Mouse (Mus musculus) large intestine, adult 2 months (tissue): ENCODE measurements around the gene Rpl4. TPM values are rescaled to one million over a fixed set of nuclear protein-coding genes. Genes with fewer than 3 reads are reported as not detected.
A peak's percentile ranks its signal among the peaks of the same experiment; 100 is the strongest.
"Not testable (repeated sequence)": the region's sequence is repeated elsewhere in the genome, so short reads cannot be mapped to it uniquely, and the experiment has no call there.

Experiments used
- DNase-seq: peaks from one replicate; pipeline ENCODE4 v3.0.0-alpha.2; 2012; ENCODE audit warnings: low read depth, low spot score
- WGBS: fragments of 180-500 bp; shearing (Covaris S2); methylation state at CpG from one replicate; pipeline ENCODE4 v1.1.7; 2018; 5-methylcytosine and 5-hydroxymethylcytosine counted together
- polyA plus RNA-seq: library from polyadenylated mRNA; depleted of rRNA; stranded (reverse); fragments of >200 nt; gene quantifications from 2 replicates; pipeline ENCODE4 v1.2.3, GENCODE M21; 2012

Rpl4 gene
- polyA plus RNA-seq, 1 experiment, result 479 TPM

DNA sequence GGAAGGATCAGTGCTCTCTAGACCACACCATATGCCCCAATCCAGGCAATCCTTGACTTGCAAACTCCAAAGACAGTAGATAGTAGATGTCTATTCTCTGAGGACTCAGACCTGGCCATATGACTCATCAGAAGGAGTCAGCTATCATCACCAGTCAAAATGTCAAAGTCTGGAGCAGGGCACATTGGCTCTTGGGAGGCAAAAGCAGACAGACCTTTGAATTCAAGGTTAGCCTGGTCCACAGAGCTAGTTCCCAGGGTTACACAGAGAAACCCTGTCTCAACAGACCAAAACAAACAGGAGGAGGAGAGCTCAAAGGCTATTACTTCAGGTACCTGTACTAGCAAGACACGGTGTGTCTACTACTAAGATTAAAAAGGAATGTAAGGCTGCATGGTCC is 20.7 kb downstream of the Rpl4 start:
- no peak for DNase-seq
- 79% methylated on average over 1 of the region's 1 CpGs for WGBS

DNA sequence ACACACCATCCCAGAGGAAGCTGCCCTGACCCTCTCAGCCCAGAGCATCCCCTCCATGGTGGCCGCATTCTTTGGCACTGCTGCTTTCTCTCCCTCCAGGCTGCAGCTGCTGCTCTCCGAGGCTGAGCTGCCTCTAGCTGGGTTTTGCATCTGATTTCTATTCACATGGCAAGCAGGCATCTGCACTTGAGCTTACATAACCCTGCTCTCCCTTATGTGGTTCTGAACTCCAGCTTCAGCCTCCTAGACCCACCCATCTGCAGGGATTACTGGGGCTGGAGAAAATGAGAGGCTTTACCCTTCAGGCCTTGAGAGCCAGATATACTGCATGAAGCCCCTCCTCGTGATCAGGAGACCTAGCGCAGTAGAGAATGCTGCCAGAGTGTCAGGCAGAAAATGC is 22.4 kb downstream of the Rpl4 start:
- no peak for DNase-seq
- WGBS, result 82% methylated on average over 4 of the region's 4 CpGs

DNA sequence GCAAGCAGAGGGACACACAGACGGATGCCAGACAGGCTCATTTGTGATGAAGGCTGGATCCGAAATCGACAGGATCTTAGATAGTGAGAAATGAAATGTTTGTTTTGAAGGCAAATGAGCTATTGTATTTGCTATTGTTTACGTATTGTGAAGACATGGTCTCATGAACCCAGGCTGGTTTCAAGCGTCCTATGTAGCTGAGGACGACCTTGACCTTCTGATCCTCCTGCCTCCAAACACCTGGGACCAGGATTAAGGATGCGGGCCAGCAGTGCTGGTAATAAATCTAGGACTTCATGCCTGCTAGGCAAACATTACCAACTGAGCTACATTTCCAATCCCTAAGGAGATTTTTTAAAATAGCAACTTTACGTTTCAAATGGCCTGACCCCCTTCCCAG is 24.3 kb downstream of the Rpl4 start:
- 86% methylated on average over 8 of the region's 8 CpGs for WGBS

DNA sequence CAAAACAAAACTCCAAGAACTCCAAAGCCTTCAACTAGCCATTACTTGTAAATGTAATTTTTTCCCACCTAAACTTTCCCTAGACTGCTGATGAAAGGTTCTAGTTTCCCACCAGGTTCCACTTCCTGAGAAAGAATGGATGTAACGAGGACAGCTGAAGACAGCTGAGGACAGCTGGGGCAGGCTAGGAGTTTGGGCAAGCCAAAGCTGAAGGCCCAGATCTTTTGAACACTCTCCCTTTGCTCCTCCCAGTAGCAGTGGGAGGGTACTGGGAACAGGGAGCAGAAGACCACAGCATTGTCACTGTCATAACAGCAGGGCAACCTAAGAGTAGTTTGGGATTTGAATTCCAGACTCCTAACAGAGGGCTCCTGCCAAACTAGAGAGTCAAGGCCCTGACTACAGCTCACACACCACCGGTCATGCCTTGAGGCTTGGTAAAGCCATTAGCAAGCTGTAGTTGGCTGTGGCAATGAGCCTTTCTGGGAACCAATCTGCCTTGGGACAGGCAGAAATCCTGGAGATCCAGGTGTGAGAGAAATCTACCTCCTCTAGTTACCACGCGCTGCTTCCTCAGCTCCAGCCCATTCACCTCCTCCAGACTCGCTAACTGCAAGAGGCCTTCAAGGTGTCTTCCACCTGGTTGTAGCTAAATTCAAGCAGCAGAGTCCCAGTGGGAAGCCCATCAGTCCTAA is 25.0 kb downstream of the Rpl4 start:
- WGBS, result 86% methylated on average over 5 of the region's 5 CpGs
- no peak for DNase-seq

More for the DNA sequence above, 24.3 kb downstream of the Rpl4 start:
- no peak for DNase-seq

DNA sequence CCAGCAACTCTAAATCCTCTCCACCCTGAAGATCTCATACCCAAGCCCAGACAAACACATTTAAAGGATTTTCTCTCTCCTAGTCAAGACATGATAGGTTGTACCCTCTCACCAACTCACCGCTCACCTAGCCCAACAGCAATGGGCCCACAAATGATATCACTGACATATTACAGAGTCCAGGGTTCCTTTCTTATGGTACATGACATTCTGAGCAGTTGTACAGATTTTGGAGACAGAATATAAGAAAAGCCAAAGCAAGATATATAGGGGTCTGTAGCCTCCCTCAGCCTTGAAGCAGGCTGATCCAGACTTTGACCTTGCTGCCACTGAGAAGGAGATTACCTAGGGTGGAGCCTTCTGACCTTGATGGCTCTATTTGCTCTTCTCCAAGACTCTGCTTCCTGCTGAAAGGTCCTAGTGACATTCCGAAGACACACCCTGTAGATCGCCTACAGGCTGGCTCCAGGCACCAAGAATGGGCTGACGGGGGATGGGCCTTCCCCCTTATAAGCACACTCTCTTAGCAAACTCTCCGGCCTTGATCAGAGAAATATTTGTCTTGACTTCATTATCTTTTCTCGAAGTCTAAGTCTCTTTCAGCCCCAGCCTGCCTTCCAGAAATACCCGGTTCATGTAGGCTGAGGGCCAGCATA is 25.7 kb downstream of the Rpl4 start:
- not testable (repeated sequence) for DNase-seq
- 50% methylated on average over 7 of the region's 7 CpGs for WGBS

DNA sequence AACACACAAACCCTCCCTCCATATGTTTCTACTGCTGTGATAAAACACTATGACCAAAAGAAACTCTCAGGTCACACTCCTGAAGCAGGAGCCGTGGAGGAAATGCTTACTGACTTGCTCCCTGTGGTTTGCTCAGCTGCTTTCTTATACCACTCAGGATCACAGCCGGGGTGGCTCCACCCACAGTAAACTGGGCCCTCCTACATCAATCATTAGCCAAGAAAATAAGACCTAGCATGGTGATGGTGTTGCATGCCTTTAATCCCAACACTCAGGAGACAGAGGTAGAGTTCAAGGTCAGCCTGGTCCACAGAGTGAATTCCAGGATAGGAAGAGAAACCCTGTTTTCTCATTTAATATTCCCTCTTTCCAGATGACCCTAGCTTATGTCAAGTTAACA is 26.7 kb downstream of the Rpl4 start:
- WGBS, result 27% methylated on average over 2 of the region's 2 CpGs

DNA sequence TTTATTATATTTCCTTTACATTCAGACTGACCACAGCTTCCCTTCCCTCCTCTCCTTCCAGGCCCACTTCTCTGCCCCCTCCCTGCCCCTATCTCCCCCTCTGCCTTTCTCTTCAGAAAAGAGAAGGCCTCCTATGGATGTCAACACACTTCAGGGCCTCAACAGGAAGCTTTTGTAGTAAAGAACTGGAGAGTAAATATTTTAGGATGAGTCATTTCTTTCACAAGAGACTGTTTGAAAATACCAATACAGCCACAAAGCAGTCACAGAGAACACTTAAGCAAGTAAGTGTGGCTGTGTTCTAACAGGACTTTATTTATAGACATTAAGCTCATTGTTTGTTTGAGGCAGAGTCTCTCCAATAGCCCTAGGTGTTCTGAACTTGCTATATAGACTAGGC is 29.2 kb downstream of the Rpl4 start:
- no peak for DNase-seq

More for the DNA sequence above, 26.7 kb downstream of the Rpl4 start:
- no peak for DNase-seq

DNA sequence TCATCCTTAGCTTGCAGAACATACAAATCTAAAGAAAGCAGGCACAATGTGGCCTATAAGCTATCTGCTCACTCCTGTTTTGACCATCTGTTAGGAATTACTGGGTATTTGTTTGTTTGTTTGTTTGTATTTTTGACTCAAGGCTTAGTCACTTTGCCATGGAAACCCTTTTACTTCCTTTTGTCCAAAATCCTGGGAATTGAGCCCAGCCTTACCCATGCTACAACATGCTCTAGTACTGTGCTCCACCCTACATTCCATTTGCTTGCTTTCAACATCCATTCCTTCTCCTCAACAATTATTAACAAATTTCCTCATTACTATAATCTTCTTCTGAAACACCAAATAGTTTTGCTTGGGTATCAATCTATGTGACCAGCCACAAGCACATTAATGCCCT is 29.7 kb downstream of the Rpl4 start:
- no peak for DNase-seq

DNA sequence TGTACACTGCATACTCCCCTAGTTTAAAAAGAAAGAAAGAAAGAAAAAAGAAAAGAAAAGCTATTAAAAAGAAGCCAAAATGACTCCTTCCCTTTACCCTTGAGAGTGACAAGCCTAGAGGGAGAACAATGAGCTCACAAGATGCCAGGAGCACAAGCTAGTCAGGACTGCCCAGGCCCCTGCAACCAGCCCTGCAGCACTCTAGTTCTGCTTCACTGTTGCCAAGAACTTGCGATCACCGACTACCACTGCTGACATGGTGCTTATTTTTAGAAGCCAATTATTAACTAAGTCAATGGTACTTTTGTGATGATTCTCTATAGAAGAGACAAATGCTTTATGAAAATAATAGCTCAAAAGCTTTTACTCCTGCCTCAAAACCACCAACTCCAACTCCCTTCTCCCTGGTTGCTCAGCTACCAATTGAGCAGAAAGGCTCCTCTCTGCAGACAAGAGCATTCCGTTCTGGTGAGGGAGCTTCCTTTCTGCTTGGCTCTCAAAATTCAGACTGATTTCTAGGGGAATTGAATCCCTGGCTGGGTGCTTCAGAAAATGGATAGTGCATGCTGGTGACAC is 34.4 kb downstream of the Rpl4 start:
- WGBS, result 78% methylated on average over 3 of the region's 3 CpGs
- DNase-seq, result no peak

DNA sequence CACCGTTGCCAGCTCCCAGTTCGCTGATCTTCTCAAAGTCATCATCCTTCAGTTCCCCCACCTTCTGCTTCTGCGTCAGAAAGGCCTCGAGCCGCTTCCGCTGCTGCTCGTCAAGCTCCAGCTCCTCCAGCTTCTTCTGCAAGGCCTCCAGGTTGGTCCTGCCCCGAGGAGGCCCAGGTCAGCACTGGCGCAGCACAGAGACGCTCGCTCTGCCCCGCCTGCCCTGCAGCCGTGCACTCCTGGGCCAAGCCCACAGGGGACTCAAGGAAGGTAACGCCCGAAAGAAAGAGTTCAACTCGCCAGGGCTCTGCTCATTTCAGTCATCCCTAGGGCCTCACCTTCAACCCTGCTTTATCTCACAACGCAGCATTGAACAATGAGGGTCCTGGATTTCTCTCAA is 41.3 kb downstream of the Rpl4 start:
- DNase-seq, result no peak
- 57% methylated on average over 17 of the region's 17 CpGs for WGBS

DNA sequence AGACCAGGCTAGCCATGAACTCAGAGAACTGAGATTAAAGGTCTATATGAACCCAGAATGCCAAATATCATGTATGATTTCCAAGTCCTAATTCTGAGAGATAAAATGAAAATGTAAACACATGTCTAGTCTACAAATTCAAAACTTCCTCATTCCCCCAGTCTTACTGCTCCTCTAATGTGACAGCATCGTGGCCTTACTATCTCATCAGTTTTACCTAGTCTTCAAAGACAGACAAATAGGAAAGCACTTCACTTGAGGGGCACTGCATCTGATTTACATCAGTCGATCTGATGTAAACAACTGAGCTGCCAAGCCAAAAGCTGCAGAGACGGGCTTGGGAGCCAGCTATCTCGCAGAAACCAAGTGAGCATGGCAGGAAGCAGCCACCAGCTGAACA is 42.9 kb downstream of the Rpl4 start:
- whole genome bisulfite sequencing, result 57% methylated on average over 4 of the region's 4 CpGs
- DNase-seq, result no peak

DNA sequence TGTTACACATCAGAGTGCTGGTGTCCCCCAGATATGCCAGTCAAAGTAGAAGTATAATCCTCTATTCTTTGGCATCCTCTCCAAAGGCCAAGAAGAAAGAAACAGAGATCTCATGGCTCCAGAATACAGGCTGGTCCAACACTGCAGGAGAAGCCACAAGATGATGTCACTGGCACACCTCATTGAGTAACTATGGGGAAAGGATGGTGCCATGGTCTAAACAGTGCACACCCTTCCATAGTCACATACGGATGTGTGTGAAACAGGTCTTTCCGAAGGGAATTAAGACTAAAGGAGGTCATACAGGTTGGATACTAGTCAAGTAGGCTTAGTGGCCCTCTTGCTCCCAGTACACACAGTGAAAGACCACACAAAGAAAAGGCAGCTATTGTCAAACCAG is 43.5 kb downstream of the Rpl4 start:
- WGBS, result 66% methylated on average over 2 of the region's 2 CpGs
- DNase-seq, result no peak

DNA sequence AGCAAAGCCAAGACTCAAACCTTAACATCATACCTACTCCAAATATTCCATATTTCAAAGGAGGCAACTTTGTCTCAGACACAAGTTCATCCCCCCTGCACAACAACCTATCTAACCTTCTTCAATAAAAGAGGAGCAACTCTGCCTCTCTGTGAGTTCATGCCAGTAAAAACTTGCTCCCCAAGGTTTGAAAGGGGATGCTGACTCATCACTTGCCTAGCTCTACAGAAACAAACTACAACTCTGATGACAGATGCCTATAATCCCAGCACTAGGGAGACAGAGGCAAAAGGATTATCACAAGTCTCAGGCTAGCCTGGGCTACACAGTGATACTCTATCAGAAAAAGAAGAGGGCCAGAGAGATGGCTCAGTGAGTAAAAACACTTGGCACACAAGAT is 44.7 kb downstream of the Rpl4 start:
- no peak for DNase-seq

DNA sequence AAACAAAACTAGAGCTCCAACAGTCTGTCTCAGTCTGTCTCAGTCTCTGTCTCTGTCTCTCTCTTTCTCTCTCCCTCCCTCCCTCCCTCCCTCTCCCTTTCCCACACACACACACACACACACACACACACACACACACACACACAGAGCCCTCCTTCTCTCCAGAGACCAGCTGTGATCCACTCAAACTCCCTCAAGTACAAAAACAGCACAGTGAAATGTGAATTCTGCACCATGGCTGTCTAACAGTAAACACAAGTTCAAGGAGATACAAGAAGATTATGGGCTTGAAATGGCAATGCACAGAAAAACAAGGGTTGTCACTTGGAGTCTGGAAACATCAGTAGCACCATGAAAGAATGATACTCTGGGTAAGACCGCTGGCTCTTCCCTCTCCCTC is 46.1 kb downstream of the Rpl4 start:
- 86% methylated on average over 1 of the region's 1 CpGs for WGBS
- DNase-seq, result no peak

DNA sequence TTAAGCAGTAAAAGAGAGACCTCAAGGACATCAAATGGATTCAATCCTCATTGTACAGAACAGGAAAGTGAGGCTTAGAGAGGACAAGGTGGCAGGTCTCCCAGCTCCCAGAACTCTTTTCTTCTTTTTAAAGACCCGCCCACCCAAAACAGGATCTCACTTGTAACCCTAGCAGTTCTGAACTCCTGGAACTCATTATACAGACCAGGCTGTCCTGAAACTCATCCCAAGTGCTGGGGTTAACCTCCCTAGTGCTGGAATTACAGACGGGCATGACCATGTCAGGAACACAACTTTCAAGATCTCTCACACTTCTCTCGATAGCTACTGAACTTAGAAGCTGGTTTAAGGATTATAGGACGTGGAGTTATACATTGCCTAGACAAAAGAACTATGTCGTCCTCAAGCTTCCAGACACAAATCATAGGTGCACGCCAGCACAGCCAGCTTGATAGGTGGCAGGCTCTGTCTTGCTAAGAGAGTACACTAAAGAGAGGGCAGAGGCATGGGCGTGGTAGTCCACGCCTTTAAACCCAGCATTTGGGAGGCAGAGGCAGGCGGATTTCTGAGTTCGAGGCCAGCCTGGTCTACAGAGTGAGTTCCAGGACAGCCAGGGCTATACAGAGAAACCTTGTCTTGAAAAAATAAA is 46.7 kb downstream of the Rpl4 start:
- 81% methylated on average over 10 of the region's 10 CpGs for WGBS
- no peak for DNase-seq

DNA sequence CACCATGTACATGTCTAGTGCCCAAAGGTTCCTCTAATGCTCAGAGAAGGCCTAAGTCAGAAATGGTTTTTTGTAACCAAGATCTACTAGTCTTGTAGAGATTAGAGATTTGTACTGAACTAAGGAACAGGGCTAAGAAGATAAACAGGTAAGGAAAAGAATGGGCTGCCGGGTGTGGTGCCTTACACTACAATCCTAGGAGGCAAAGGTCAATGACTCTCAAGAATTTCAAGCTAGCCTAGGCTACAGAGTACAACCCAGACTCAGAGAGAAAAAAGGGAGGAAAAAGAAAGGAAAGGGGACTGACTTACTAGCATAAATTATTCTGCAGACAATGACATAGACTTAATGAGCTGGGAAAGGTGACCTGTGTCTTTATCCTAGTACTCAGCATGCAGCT is 47.4 kb downstream of the Rpl4 start:
- no peak for DNase-seq
- WGBS, result 35% methylated on average over 1 of the region's 1 CpGs

DNA sequence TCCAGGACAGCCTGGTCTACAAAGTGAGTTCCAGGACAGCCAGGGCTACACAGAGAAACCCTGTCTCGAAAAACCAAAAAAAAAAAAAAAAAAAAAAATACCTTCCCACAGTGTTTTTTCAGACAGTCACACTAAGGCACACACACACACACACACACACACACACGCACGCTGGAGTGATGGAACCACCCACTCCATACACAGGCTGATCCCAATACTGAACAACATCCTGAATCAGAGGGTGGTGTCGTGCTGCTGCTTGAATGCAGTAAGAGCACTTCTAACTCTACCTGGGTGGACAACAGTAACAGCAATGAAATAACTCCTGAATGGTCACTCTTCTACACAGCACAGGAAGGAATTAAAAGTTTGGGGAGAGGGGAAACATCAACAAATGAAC is 48.3 kb downstream of the Rpl4 start:
- no peak for DNase-seq
- 69% methylated on average over 4 of the region's 4 CpGs for WGBS

DNA sequence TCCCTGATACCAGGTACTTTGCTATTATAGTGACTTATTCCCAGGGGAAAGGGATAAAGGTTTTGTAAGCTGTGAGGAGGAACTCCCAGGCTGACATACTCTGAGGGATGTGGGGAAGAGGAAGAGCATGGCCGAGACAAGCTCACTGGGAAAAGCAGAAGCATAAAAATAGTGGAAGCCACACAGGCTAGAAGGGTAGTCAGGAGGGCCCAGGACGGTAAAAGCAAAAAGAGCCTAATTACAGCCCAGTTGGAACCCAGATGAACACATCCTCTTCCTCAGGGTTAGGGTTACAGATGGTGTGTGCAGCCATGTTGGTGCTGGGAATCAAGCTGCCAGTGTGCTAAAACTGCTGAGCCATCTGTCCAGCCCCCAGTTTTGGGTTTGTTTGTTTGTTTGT is 48.9 kb downstream of the Rpl4 start:
- DNase-seq, result no peak
- 74% methylated on average over 2 of the region's 2 CpGs for WGBS

DNA sequence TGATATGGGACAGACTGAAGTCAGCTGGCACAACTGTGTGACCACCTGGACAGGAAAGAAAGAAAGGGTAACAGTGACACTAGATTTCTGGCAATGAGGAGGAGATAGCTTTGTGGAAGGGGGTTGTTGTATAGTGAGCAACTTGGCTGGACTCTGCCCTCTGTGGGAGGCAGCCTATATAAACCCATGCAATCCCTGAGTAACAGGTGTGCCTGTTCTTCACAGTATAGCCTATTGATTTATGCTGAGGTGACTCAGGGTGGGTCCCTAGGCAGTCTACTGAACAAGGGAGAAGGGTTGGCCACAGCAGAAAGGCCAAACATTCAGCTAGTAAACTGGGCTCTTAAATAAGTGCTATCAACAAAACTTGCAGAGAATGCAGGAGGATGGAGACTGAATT is 52.6 kb downstream of the Rpl4 start:
- DNase-seq, result peak; percentile 59

DNA sequence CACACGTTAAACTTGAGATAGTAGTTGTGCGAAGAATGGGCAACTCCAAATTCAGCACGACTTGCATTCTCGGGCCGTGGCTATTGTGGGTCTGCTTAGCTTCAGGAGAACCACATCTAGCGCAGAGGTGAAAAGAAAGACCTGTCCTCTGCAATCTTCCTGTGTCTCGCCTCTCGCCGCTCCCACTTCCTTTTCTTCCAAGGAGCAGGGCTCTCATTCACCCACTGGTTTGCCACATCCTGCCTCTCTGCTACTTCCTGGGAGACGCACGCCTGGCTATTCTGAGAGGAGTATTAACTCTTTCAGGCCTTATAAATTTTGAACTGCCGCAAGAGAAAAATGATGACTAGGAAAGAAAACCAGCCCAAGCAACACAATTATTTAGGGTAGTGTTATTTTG is 54.6 kb downstream of the Rpl4 start:
- 37% methylated on average over 12 of the region's 12 CpGs for whole genome bisulfite sequencing
- DNase-seq, result no peak
